In genomic region chr15:99391975-99392374, GRCm38 (mm10) we compare ENCODE assay signal across 8 mouse cellular contexts. TPM values are rescaled to one million over a fixed set of nuclear protein-coding genes. Genes with fewer than 3 reads are reported as not detected.
A peak's percentile ranks its signal among the peaks of the same experiment; 100 is the strongest.
DNase-seq lines count a peak whose midpoint lies in the region; ATAC-seq and TF ChIP-seq lines count a peak whose summit lies in the region.

No protein-coding gene starts in this region.

- no peak for TF ChIP-seq CTCF in layer of hippocampus, adult 2 months (conservative IDR thresholded peaks at IDR 0.05)

- no peaks in the 10 kb centered on the region for H3K27me3 ChIP-seq in forebrain, embryonic 12.5 days
- no peaks in the 10 kb centered on the region for H3K27me3 ChIP-seq in neural tube, embryonic 12.5 days (replicated peaks)

- H3K9me3 ChIP-seq in forebrain, embryonic 12.5 days, result no peaks in the 10 kb centered on the region
- no peaks in the 10 kb centered on the region for H3K9me3 ChIP-seq in neural tube, embryonic 12.5 days

- H3K4me1 ChIP-seq in forebrain, embryonic 12.5 days, result peaks cover 37% of the 10 kb centered on the region
- H3K4me1 ChIP-seq in neural tube, embryonic 12.5 days, result peaks cover 37% of the 10 kb centered on the region

- H3K4me3 ChIP-seq in layer of hippocampus, adult 2 months, result peak overlapping the region; percentile 87
- H3K4me3 ChIP-seq in forebrain, embryonic 12.5 days (replicated peaks), result peak overlapping the region; percentile 63
- peak overlapping the region; percentile 27 for H3K4me3 ChIP-seq in neural tube, embryonic 12.5 days

- no peaks in the 10 kb centered on the region for H3K36me3 ChIP-seq in forebrain, embryonic 12.5 days (replicated peaks)
- H3K36me3 ChIP-seq in neural tube, embryonic 12.5 days, result no peaks in the 10 kb centered on the region

- H3K27ac ChIP-seq in layer of hippocampus, adult 2 months, result peak overlapping the region; percentile 77
- peak overlapping the region; percentile 63 for H3K27ac ChIP-seq in forebrain, embryonic 12.5 days
- no peak overlapping the region for H3K27ac ChIP-seq in neural tube, embryonic 12.5 days

- 79% methylated on average over 6 of the region's 6 CpGs for WGBS in forebrain, embryonic 12.5 days
- 87% methylated on average over 6 of the region's 6 CpGs for WGBS in neural tube, embryonic 12.5 days

- H3K9ac ChIP-seq in forebrain, embryonic 12.5 days, result 0 out of 2 replicates have a peak overlapping the region, but pooled peaks have one; percentile 36
- H3K9ac ChIP-seq in neural tube, embryonic 12.5 days, result peak overlapping the region; percentile 1; the same call in 1 of the 2 replicates

- no peak for ATAC-seq in forebrain, embryonic 12.5 days (ENCODE audit: low FRiP score)
- peak; percentile 6 for ATAC-seq in neural tube, embryonic 12.5 days (ENCODE audit: low FRiP score, low read depth)
- no peak for ATAC-seq in megakaryocyte progenitor cell, adult 5-6 weeks (replicated peaks; ENCODE audit: poor library complexity)

- H3K4me2 ChIP-seq in forebrain, embryonic 12.5 days, result peak overlapping the region; percentile 95
- peak overlapping the region; percentile 99 for H3K4me2 ChIP-seq in neural tube, embryonic 12.5 days (replicated peaks)

- DNase-seq in layer of hippocampus, adult 2 months (ENCODE audit: low spot score in 2 of 2), result no peak
- DNase-seq in layer of hippocampus, postnatal 10 days (ENCODE audit: low spot score in 2 of 2), result no peak
- peak; percentile 62 for DNase-seq in kidney, postnatal 10 days
- DNase-seq in cerebellum, adult 9-11 months, result no peak
- no peak for DNase-seq in lung, postnatal 25 days (ENCODE audit: low spot score)

RNA-seq across cellular contexts. Expression of gene Tmbim6, which starts 0.7 kb away (rescaled TPM):
- 100 to 1,000 TPM; 341 to 355 TPM for total RNA-seq in layer of hippocampus, adult 2 months (2021)
- 100 to 1,000 TPM; 356 to 357 TPM for total RNA-seq in layer of hippocampus, postnatal 10 days (2021)
- 252 and 256 TPM in 2 replicates for polyA plus RNA-seq in forebrain, embryonic 12.5 days (2016; fragmentation: Nextera tagmentation; extraction: Ambion mirVana)
- polyA plus RNA-seq in neural tube, embryonic 12.5 days (2016; fragmentation: Nextera tagmentation; extraction: Ambion mirVana), result 245 and 247 TPM in 2 replicates
- total RNA-seq in megakaryocyte progenitor cell, adult 5-6 weeks (2015), result 381 and 438 TPM in 2 replicates
- total RNA-seq in megakaryocyte progenitor cell, adult 5-6 weeks (2017), result 164 and 187 TPM in 2 replicates

RNA-seq across cellular contexts. Expression of gene Fmnl3, which starts 21.7 kb away (rescaled TPM):
- total RNA-seq in layer of hippocampus, adult 2 months (2021), result 1 to 10 TPM; 9.0 to 9.7 TPM
- total RNA-seq in layer of hippocampus, postnatal 10 days (2021), result 10 to 100 TPM; 13.8 to 18.0 TPM
- 12.1 and 14.1 TPM in 2 replicates for polyA plus RNA-seq in forebrain, embryonic 12.5 days (2016; fragmentation: Nextera tagmentation; extraction: Ambion mirVana)
- 15.1 and 16.1 TPM in 2 replicates for polyA plus RNA-seq in neural tube, embryonic 12.5 days (2016; fragmentation: Nextera tagmentation; extraction: Ambion mirVana)
- total RNA-seq in megakaryocyte progenitor cell, adult 5-6 weeks (2015), result 11.4 and 11.5 TPM in 2 replicates
- total RNA-seq in megakaryocyte progenitor cell, adult 5-6 weeks (2017), result 17.2 and 21.2 TPM in 2 replicates

Comparison
In these comparisons a context has a peak if more than half of its experiments do, and no peak if none do; other contexts are left out.
1. H3K4me3 ChIP-seq: peak in every context shown above with its lines; median percentile 87 in layer of hippocampus, adult 2 months; 63 in forebrain, embryonic 12.5 days; 27 in neural tube, embryonic 12.5 days.